Mouse (Mus musculus): ENCODE data around the gene Gga2. TPM values are rescaled to one million over a fixed set of nuclear protein-coding genes. Genes with fewer than 3 reads are reported as not detected.

The Gga2 gene
- polyA plus RNA-seq, 1 experiment from 2014 or later, result 38.8 TPM

DNA sequence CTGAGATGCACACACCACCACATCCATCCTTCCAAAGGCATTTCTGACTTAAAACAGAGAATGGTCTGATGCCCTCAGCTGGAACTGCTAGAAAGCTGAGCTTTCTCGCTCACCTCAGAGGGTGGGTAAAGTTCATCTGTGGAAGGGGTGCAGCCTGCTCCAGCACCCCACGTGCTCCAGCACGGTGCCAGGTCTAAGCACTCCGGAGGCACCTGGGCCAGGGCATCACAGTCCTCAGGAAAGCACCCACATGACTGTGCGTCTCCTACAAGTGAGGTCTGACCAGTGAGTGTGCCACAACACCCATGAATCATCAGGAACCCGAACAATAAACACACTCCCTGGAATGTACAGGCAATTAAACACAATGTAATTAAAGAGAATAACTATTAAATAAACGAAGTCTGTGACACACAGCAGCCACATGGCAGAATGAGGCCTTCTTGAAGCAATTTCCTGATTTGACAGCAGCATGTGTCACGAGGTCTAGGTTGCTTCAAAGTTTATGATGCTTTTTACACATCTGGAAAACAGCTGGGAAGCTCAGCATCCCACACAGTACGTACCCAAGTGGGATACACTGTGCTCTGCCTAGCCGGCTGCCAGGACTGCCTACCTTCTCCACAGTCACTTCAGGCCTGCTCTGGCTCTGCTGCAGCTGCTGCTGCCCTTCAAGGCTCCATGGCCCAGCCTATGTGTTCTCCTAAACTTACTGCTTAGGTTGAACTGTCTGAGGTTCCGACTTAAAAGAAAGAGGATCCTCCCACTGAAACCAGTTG is 65.9 kb downstream of the Gga2 start:
- 85% methylated on average over 11 of the region's 11 CpGs for WGBS
- DNase-seq (ENCODE audit: low spot score), result no peak
- no peak for ATAC-seq (ENCODE audit: low FRiP score)
- Histone ChIP-seq H3K27ac (ENCODE audit: low read depth, low read length) (no peak overlapping the region), H3K9ac (ENCODE audit: low read depth, low read length) (no peak overlapping the region), H3K4me3 (ENCODE audit: low read depth, low read length) (no peak overlapping the region), H3K4me1 (replicated peaks; ENCODE audit: control insufficient read depth, insufficient read depth, low read length) (no peaks in the 10 kb centered on the region), H3K27me3 (ENCODE audit: control insufficient read depth, insufficient read depth, low read length) (no peaks in the 10 kb centered on the region), H3K9me3 (ENCODE audit: control insufficient read depth, low read length) (no peaks in the 10 kb centered on the region), H3K4me2 (replicated peaks; ENCODE audit: low read depth, low read length) (no peak overlapping the region), H3K36me3 (ENCODE audit: control insufficient read depth, insufficient read depth, low read length) (no peaks in the 10 kb centered on the region)

DNA sequence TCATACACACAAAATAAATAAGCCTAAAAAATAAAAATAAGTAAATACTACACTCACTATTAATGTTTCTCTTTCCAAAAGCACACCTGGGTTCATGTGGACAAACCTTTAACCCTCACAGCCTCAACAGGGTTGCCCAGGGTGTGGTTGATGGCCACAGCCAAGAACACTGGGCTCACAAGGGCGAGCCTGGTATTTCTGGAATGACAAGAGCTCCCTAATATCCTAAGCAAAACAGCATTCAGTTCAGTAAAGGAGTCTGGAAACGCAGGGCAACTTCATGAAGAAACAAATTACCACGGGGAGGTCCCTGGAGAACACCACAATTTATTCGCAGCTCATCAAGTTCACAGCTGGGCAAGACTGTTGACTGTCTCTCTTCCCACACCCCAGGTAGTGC is 73.5 kb downstream of the Gga2 start:
- Histone ChIP-seq H3K4me1 (replicated peaks; ENCODE audit: control insufficient read depth, insufficient read depth, low read length) (no peaks in the 10 kb centered on the region), H3K9ac (ENCODE audit: low read depth, low read length) (no peak overlapping the region), H3K36me3 (ENCODE audit: control insufficient read depth, insufficient read depth, low read length) (peaks cover 3% of the 10 kb centered on the region; the same call in 1 of the 2 replicates), H3K4me2 (replicated peaks; ENCODE audit: low read depth, low read length) (no peak overlapping the region), H3K27me3 (ENCODE audit: control insufficient read depth, insufficient read depth, low read length) (no peaks in the 10 kb centered on the region), H3K4me3 (ENCODE audit: low read depth, low read length) (no peak overlapping the region), H3K27ac (ENCODE audit: low read depth, low read length) (no peak overlapping the region), H3K9me3 (ENCODE audit: control insufficient read depth, low read length) (no peaks in the 10 kb centered on the region)
- DNase-seq (ENCODE audit: low spot score) (no peak), ATAC-seq (ENCODE audit: low FRiP score) (no peak)
- 69% methylated on average over 4 of the region's 4 CpGs for WGBS

DNA sequence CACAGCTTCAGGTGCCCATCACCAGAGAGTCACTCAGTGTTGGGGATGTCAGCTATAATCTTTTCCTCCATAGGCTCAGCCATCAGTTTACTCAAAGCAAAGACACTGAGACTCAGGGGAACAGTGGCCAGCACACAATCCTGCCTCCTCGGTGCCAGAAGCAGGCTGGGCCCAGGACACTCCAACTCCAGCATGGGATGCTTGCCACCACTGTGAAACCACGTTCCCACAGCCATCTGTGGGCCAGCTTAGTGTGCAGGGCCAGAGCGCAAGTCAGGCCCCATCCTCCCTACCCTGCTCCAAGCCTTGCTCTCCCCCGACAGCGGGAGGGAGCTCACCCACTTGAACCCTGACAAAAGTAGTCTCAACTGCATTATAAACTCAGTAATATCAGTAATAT is 74.8 kb downstream of the Gga2 start:
- 91% methylated on average over 5 of the region's 5 CpGs for WGBS
- no peak overlapping the region for H3K9ac ChIP-seq (ENCODE audit: low read depth, low read length)
- H3K27me3 ChIP-seq (ENCODE audit: control insufficient read depth, insufficient read depth, low read length), result no peaks in the 10 kb centered on the region
- H3K36me3 ChIP-seq (ENCODE audit: control insufficient read depth, insufficient read depth, low read length), result peaks cover 4% of the 10 kb centered on the region; the same call in 1 of the 2 replicates
- H3K27ac ChIP-seq (ENCODE audit: low read depth, low read length), result no peak overlapping the region
- ATAC-seq (ENCODE audit: low FRiP score), result no peak
- no peak for DNase-seq (ENCODE audit: low spot score)
- H3K9me3 ChIP-seq (ENCODE audit: control insufficient read depth, low read length), result no peaks in the 10 kb centered on the region
- H3K4me1 ChIP-seq (replicated peaks; ENCODE audit: control insufficient read depth, insufficient read depth, low read length), result no peaks in the 10 kb centered on the region
- no peak overlapping the region for H3K4me2 ChIP-seq (replicated peaks; ENCODE audit: low read depth, low read length)
- no peak overlapping the region for H3K4me3 ChIP-seq (ENCODE audit: low read depth, low read length)

DNA sequence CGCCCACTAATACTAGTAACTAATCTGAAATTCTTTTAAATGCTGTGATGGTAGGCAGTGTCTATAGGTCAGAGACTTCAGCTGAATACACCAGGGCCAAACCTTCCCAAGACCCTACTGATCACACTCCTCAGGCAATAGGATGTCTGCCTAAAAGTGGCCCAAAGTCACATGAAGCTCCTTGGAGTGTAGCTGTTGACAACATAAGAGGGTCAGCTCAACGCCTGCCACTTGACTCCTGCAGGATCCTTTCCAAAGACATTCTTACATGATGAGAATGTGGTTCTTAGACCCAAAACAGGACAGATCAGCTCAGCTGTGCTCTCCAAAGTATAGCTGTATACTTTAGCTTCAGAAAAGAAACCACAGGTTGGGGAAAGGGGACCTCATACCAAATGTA is 78.7 kb downstream of the Gga2 start:
- 98% methylated on average over 2 of the region's 2 CpGs for WGBS
- no peak overlapping the region for H3K4me3 ChIP-seq (ENCODE audit: low read depth, low read length)
- no peaks in the 10 kb centered on the region for H3K27me3 ChIP-seq (ENCODE audit: control insufficient read depth, insufficient read depth, low read length)
- no peak overlapping the region for H3K4me2 ChIP-seq (replicated peaks; ENCODE audit: low read depth, low read length)
- no peak overlapping the region for H3K27ac ChIP-seq (ENCODE audit: low read depth, low read length)
- peaks cover 4% of the 10 kb centered on the region; the same call in 1 of the 2 replicates for H3K36me3 ChIP-seq (ENCODE audit: control insufficient read depth, insufficient read depth, low read length)
- no peak overlapping the region for H3K9ac ChIP-seq (ENCODE audit: low read depth, low read length)
- no peaks in the 10 kb centered on the region for H3K4me1 ChIP-seq (replicated peaks; ENCODE audit: control insufficient read depth, insufficient read depth, low read length)
- DNase-seq (ENCODE audit: low spot score) (no peak), ATAC-seq (ENCODE audit: low FRiP score) (no peak)
- H3K9me3 ChIP-seq (ENCODE audit: control insufficient read depth, low read length), result no peaks in the 10 kb centered on the region

DNA sequence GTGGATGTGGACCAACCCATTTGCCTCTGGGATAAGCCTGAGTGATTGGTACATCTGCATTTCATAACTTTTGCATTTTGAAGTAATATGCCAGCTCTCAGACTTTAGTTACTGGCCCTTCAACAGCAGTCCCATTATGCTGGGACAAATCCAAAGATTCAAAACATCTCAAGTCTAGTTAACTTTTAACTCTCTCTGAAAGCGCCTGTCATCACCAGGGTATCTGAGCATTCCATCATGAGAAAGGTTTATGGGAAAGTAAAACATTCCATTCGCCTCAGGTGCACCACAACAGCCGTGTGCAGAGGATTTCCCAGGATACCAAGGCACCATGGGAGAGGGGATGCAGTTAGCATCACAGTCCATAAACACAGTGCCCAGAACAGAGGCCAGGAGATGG is 79.4 kb downstream of the Gga2 start:
- H3K36me3 ChIP-seq (ENCODE audit: control insufficient read depth, insufficient read depth, low read length), result peaks cover 4% of the 10 kb centered on the region; the same call in 1 of the 2 replicates
- ATAC-seq (ENCODE audit: low FRiP score), result no peak
- no peak overlapping the region for H3K9ac ChIP-seq (ENCODE audit: low read depth, low read length)
- no peak overlapping the region for H3K27ac ChIP-seq (ENCODE audit: low read depth, low read length)
- H3K4me2 ChIP-seq (replicated peaks; ENCODE audit: low read depth, low read length), result no peak overlapping the region
- no peaks in the 10 kb centered on the region for H3K9me3 ChIP-seq (ENCODE audit: control insufficient read depth, low read length)
- H3K4me1 ChIP-seq (replicated peaks; ENCODE audit: control insufficient read depth, insufficient read depth, low read length), result no peaks in the 10 kb centered on the region
- DNase-seq (ENCODE audit: low spot score), result no peak
- no peak overlapping the region for H3K4me3 ChIP-seq (ENCODE audit: low read depth, low read length)
- 92% methylated on average over 3 of the region's 3 CpGs for WGBS
- no peaks in the 10 kb centered on the region for H3K27me3 ChIP-seq (ENCODE audit: control insufficient read depth, insufficient read depth, low read length)

DNA sequence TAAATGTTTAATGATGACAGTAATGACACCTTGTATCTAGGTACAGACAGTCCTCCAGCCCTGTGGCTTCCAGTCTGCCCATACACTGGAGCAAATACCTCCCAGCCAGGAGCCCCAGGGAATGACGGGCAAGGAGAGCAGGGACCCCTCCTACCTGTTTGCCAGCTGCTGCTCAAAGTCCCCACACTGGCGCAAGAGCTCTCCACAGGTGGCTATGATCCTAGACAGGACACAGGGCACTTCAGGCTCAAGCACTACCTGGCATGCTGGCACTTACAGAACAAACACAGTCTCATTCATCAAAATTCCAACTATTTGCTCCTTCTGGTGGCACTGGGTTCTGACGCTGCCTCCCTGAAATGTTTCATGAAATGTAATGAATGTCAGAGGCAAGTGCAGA is 80.0 kb downstream of the Gga2 start:
- H3K9ac ChIP-seq (ENCODE audit: low read depth, low read length), result no peak overlapping the region
- ATAC-seq (ENCODE audit: low FRiP score) (no peak), DNase-seq (ENCODE audit: low spot score) (no peak)
- no peak overlapping the region for H3K4me3 ChIP-seq (ENCODE audit: low read depth, low read length)
- H3K27me3 ChIP-seq (ENCODE audit: control insufficient read depth, insufficient read depth, low read length), result no peaks in the 10 kb centered on the region
- no peak overlapping the region for H3K4me2 ChIP-seq (replicated peaks; ENCODE audit: low read depth, low read length)
- no peaks in the 10 kb centered on the region for H3K9me3 ChIP-seq (ENCODE audit: control insufficient read depth, low read length)
- WGBS, result 86% methylated on average over 3 of the region's 3 CpGs
- peaks cover 4% of the 10 kb centered on the region; the same call in 1 of the 2 replicates for H3K36me3 ChIP-seq (ENCODE audit: control insufficient read depth, insufficient read depth, low read length)
- H3K4me1 ChIP-seq (replicated peaks; ENCODE audit: control insufficient read depth, insufficient read depth, low read length), result no peaks in the 10 kb centered on the region
- no peak overlapping the region for H3K27ac ChIP-seq (ENCODE audit: low read depth, low read length)

DNA sequence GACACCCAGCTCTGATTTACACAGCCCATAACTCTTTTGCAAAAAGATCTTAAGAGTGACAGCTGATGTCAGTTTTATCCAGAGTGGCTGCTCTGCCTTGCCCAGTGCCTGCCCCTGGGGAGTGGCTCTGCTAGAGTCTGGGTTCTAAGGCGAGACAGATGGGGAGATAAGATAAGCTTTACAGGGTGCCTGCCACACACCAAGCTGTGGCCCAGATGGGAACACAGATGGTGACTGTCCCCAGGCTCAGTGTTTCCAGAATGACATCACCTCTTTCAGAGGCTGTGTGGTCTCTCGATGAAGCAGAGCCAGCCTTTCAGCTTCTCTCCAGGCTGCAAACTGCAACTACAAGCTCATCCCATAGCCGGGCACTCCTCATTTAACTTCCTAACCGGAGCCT is 81.3 kb downstream of the Gga2 start:
- 44% methylated on average over 4 of the region's 4 CpGs for WGBS
- H3K4me3 ChIP-seq (ENCODE audit: low read depth, low read length), result no peak overlapping the region
- H3K4me2 ChIP-seq (replicated peaks; ENCODE audit: low read depth, low read length), result no peak overlapping the region
- H3K4me1 ChIP-seq (replicated peaks; ENCODE audit: control insufficient read depth, insufficient read depth, low read length), result no peaks in the 10 kb centered on the region
- DNase-seq (ENCODE audit: low spot score), result peak; percentile 47
- H3K27me3 ChIP-seq (ENCODE audit: control insufficient read depth, insufficient read depth, low read length), result no peaks in the 10 kb centered on the region
- peaks cover 4% of the 10 kb centered on the region; the same call in 1 of the 2 replicates for H3K36me3 ChIP-seq (ENCODE audit: control insufficient read depth, insufficient read depth, low read length)
- ATAC-seq (ENCODE audit: low FRiP score), result peak; percentile 81; the same call in 1 of the 2 replicates
- no peak overlapping the region for H3K9ac ChIP-seq (ENCODE audit: low read depth, low read length)
- H3K27ac ChIP-seq (ENCODE audit: low read depth, low read length), result peak overlapping the region; percentile 42; the same call in 1 of the 2 replicates
- H3K9me3 ChIP-seq (ENCODE audit: control insufficient read depth, low read length), result no peaks in the 10 kb centered on the region

DNA sequence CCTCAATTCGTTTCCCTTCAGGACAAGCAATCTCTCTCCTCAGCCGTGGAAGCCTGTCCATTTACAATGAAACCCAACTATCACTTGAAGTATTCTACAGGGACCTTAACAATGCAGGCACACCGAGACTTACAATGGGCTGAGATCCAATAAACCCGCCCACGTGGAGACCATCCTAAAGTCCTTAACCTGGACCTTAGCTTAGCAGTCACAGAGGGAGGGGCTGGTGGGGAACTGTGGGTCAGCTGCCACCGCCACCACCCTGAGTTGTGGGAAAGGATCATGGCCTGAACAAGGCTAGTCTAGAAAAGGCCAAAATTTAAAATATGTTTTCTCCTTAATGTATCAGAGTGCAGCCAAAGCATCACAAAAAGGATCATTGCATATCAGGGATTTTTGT is 81.8 kb downstream of the Gga2 start:
- no peak overlapping the region for H3K4me2 ChIP-seq (replicated peaks; ENCODE audit: low read depth, low read length)
- H3K4me1 ChIP-seq (replicated peaks; ENCODE audit: control insufficient read depth, insufficient read depth, low read length), result no peaks in the 10 kb centered on the region
- H3K27ac ChIP-seq (ENCODE audit: low read depth, low read length), result no peak overlapping the region
- WGBS, result 61% methylated on average over 6 of the region's 6 CpGs
- H3K9ac ChIP-seq (ENCODE audit: low read depth, low read length), result no peak overlapping the region
- no peaks in the 10 kb centered on the region for H3K9me3 ChIP-seq (ENCODE audit: control insufficient read depth, low read length)
- no peak overlapping the region for H3K4me3 ChIP-seq (ENCODE audit: low read depth, low read length)
- DNase-seq (ENCODE audit: low spot score) (no peak), ATAC-seq (ENCODE audit: low FRiP score) (no peak)
- H3K27me3 ChIP-seq (ENCODE audit: control insufficient read depth, insufficient read depth, low read length), result no peaks in the 10 kb centered on the region
- peaks cover 4% of the 10 kb centered on the region; the same call in 1 of the 2 replicates for H3K36me3 ChIP-seq (ENCODE audit: control insufficient read depth, insufficient read depth, low read length)
